Mouse (Mus musculus) CD4-positive, CD25-positive, alpha-beta regulatory T cell (primary cell): ENCODE results near the gene Ears2. TPM values are rescaled to one million over a fixed set of nuclear protein-coding genes. Genes with fewer than 3 reads are reported as not detected.

ENCODE experiments used
- polyA plus RNA-seq: library from polyadenylated mRNA; unstranded; fragments of 100-300 nt; shearing (Covaris generic); gene quantifications from one replicate; pipeline ENCODE4 v1.2.1, GENCODE M21; 2017

The Ears2 gene
- polyA plus RNA-seq, result 20.9 TPM

GRCm38 (mm10) chr7:122066945-122067516 lies at the start of gene Ears2, which contains the start of gene Ubfd1:
Gene Ears2 (minus strand): TSS chr7:122067263.
Gene Ubfd1 (plus strand): TSS chr7:122067175.

GRCm38 (mm10) chr7:122101747-122102244 lies 34.7 kb upstream of the Ears2 start, which contains the start of gene Ndufab1:
Gene Ndufab1 (minus strand): TSS chr7:122101886.

GRCm38 (mm10) chr7:122020667-122021354 lies 46.3 kb downstream of the Ears2 start, which contains the start of gene Gga2:
Gene Gga2 (minus strand): TSS chr7:122021222.

Other genes starting within 250 kb of the Ears2 start
- not detected for gene Scnn1b, start 202.2 kb downstream of the Ears2 start, polyA plus RNA-seq
- 15.7 TPM for gene Cog7, start 85.6 kb downstream of the Ears2 start, polyA plus RNA-seq
- gene Gga2, start 46.0 kb downstream of the Ears2 start, polyA plus RNA-seq, result 11.7 TPM
- 44.4 TPM for gene Ubfd1, start 88 bp downstream of the Ears2 start, polyA plus RNA-seq
- gene Ndufab1, start 34.6 kb upstream of the Ears2 start, polyA plus RNA-seq, result 192 TPM
- 9.3 TPM for gene Palb2, start 65.7 kb upstream of the Ears2 start, polyA plus RNA-seq
- gene Dctn5, start 65.8 kb upstream of the Ears2 start, polyA plus RNA-seq, result 136 TPM
- gene Plk1, start 92.2 kb upstream of the Ears2 start, polyA plus RNA-seq, result 3.5 TPM
- not detected for gene Ern2, start 118.9 kb upstream of the Ears2 start, polyA plus RNA-seq
- not detected for gene Chp2, start 152.2 kb upstream of the Ears2 start, polyA plus RNA-seq
- 122 TPM for gene Prkcb, start 221.5 kb upstream of the Ears2 start, polyA plus RNA-seq